In the genomic region with DNA sequence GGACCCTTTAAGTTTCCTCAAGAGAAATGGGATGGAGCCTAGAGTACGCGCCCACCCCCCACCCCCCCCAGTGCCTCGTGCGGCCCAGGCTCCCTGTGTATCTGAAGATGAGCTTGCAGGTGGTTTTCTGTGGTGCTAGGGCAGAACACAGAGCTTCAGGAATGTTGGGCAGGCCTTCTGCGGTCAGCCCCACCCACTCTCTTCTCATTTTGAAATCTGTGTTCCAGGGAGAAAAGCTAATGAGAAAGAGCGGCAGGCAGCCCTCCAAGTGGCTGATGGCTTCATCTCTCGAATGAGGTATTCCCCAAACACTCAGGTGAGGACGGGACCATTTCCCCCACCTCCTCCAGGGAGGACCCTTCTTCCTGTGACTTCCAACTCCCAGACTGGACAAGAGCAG, we compare ENCODE assay signal across 26 mouse cellular contexts. TPM values are rescaled to one million over a fixed set of nuclear protein-coding genes. Genes with fewer than 3 reads are reported as not detected.
DNase-seq lines count a peak whose midpoint lies in the region; ATAC-seq and TF ChIP-seq lines count a peak whose summit lies in the region.
"Had no signal": no experiment of that assay in that cellular context is flagged by ENCODE, and none has a peak within 500 bp of the region (broad histone marks: within the 10 kb centered on the region; RNA-seq: fewer than 3 reads in every experiment).

No protein-coding gene starts in this region.

- peaks cover 15% of the 10 kb centered on the region for H3K4me1 ChIP-seq in embryonic facial prominence, embryonic 13.5 days
- peaks cover 23% of the 10 kb centered on the region for H3K4me1 ChIP-seq in embryonic facial prominence, embryonic 10.5 days
- H3K4me1 ChIP-seq in lung, postnatal 0 days (ENCODE audit: insufficient read depth, low read depth, low read length) = no peaks in the 10 kb centered on the region
- H3K4me1 ChIP-seq in lung, adult 2 months (ENCODE audit: control insufficient read depth, insufficient read depth, low read length) = no peaks in the 10 kb centered on the region

- no peak overlapping the region for H3K4me2 ChIP-seq in embryonic facial prominence, embryonic 13.5 days
- H3K4me2 ChIP-seq in lung, postnatal 0 days (replicated peaks; ENCODE audit: low read depth, low read length) = no peak overlapping the region
- H3K4me2 ChIP-seq: forebrain, embryonic 13.5 days; forebrain, embryonic 15.5 days had no signal

- TF ChIP-seq CTCF in lung, postnatal 0 days (IDR thresholded peaks at IDR 0.05) = no peak
- TF ChIP-seq CTCF in lung, adult 2 months (IDR thresholded peaks at IDR 0.05; ENCODE audit: insufficient read depth, low read length) = no peak

- H3K36me3 ChIP-seq in embryonic facial prominence, embryonic 13.5 days = no peaks in the 10 kb centered on the region
- no peaks in the 10 kb centered on the region for H3K36me3 ChIP-seq in embryonic facial prominence, embryonic 10.5 days (replicated peaks)
- H3K36me3 ChIP-seq in lung, postnatal 0 days (ENCODE audit: insufficient read depth, low read length) = peaks cover 3% of the 10 kb centered on the region; the same call in 1 of the 2 replicates
- H3K36me3 ChIP-seq: forebrain, embryonic 15.5 days had no signal

- H3K4me3 ChIP-seq in embryonic facial prominence, embryonic 13.5 days = no peak overlapping the region
- H3K4me3 ChIP-seq in embryonic facial prominence, embryonic 10.5 days = no peak overlapping the region
- H3K4me3 ChIP-seq in lung, postnatal 0 days (ENCODE audit: low read depth, low read length) = no peak overlapping the region
- H3K4me3 ChIP-seq in lung, adult 2 months (replicated peaks; ENCODE audit: extremely low read depth, low read depth, low read length) = no peak overlapping the region
- H3K4me3 ChIP-seq: forebrain, embryonic 13.5 days; forebrain, embryonic 15.5 days had no signal

- H3K9ac ChIP-seq in embryonic facial prominence, embryonic 13.5 days = no peak overlapping the region
- H3K9ac ChIP-seq in lung, postnatal 0 days (replicated peaks; ENCODE audit: low read depth) = no peak overlapping the region
- H3K9ac ChIP-seq: forebrain, embryonic 13.5 days; forebrain, embryonic 15.5 days; forebrain, postnatal 0 days had no signal

- no peak for TF ChIP-seq POLR2A in lung, adult 2 months (IDR thresholded peaks at IDR 0.05; ENCODE audit: borderline replicate concordance, extremely low read depth, low read depth, low read length)

- WGBS in embryonic facial prominence, embryonic 13.5 days = 66% methylated on average over 8 of the region's 8 CpGs
- WGBS in embryonic facial prominence, embryonic 10.5 days = 75% methylated on average over 8 of the region's 8 CpGs
- WGBS in lung, postnatal 0 days = 52% methylated on average over 8 of the region's 8 CpGs
- WGBS in lung, adult 2 months = 63% methylated on average over 8 of the region's 8 CpGs

- H3K27ac ChIP-seq in embryonic facial prominence, embryonic 13.5 days = 0 out of 2 replicates have a peak overlapping the region, but pooled peaks have one; percentile 28
- H3K27ac ChIP-seq in embryonic facial prominence, embryonic 10.5 days (replicated peaks) = no peak overlapping the region
- peak overlapping the region; percentile 54; the same call in 1 of the 2 replicates for H3K27ac ChIP-seq in lung, postnatal 0 days (ENCODE audit: low read length)
- H3K27ac ChIP-seq: forebrain, embryonic 13.5 days; forebrain, embryonic 15.5 days had no signal

- no peak for DNase-seq in embryonic facial prominence, embryonic 10.5 days (ENCODE audit: low spot score)
- peak; percentile 68 for DNase-seq in lung, postnatal 0 days (ENCODE audit: low spot score)
- DNase-seq in lung, adult 2 months = no peak
- DNase-seq in ES-CJ7 (ENCODE audit: low read depth, low spot score) = peak; percentile 38
- peak; percentile 62 for DNase-seq in R1 (ENCODE audit: low read depth, low spot score)
- no peak for DNase-seq in heart, adult 9 months (ENCODE audit: low spot score in 2 of 2)
- no peak for DNase-seq in right cerebral cortex, adult 18-20 months
- DNase-seq: adrenal gland, adult 8-10 months; adrenal gland, postnatal 14 days; adrenal gland, postnatal 36 days; B cell, adult 2 months; cerebellum, adult 11-12 months; cerebellum, adult 2 months; cerebellum, adult 9-10 months; cerebellum, postnatal 10 days; cerebellum, postnatal 25 days; forebrain, postnatal 0 days had no signal

- no peaks in the 10 kb centered on the region for H3K9me3 ChIP-seq in embryonic facial prominence, embryonic 13.5 days
- no peaks in the 10 kb centered on the region for H3K9me3 ChIP-seq in embryonic facial prominence, embryonic 10.5 days
- no peaks in the 10 kb centered on the region for H3K9me3 ChIP-seq in lung, postnatal 0 days (ENCODE audit: low read length)
- H3K9me3 ChIP-seq: forebrain, embryonic 13.5 days; forebrain, embryonic 15.5 days had no signal

- no peaks in the 10 kb centered on the region for H3K27me3 ChIP-seq in embryonic facial prominence, embryonic 13.5 days
- no peaks in the 10 kb centered on the region for H3K27me3 ChIP-seq in embryonic facial prominence, embryonic 10.5 days (replicated peaks; ENCODE audit: low read depth, poor library complexity, severe bottlenecking)
- no peaks in the 10 kb centered on the region for H3K27me3 ChIP-seq in lung, postnatal 0 days (replicated peaks; ENCODE audit: insufficient read depth, low read length)
- H3K27me3 ChIP-seq: CH12.LX; forebrain, embryonic 13.5 days; forebrain, embryonic 15.5 days; Patski had no signal

- no peak for TF ChIP-seq EP300 in lung, postnatal 0 days (IDR thresholded peaks at IDR 0.05)

- no peak for ATAC-seq in embryonic facial prominence, embryonic 13.5 days (ENCODE audit: insufficient number of reproducible peaks, insufficient read depth, low FRiP score, low TSS enrichment, low read depth)
- peak; percentile 69 for ATAC-seq in lung, postnatal 0 days
- ATAC-seq: activated CD4-positive, CD25-positive, alpha-beta regulatory T cell, adult 4 months; CD4-positive, CD25-positive, alpha-beta regulatory T cell, adult 4 months; forebrain, embryonic 13.5 days; forebrain, embryonic 15.5 days; forebrain, postnatal 0 days; Patski had no signal

RNA-seq across cellular contexts. Expression of gene Capg, which starts 16.6 kb away (rescaled TPM):
- polyA plus RNA-seq in embryonic facial prominence, embryonic 13.5 days (2015; fragmentation: Nextera tagmentation; extraction: Ambion mirVana) = 58.2 and 64.3 TPM in 2 replicates
- polyA plus RNA-seq in embryonic facial prominence, embryonic 10.5 days (2016; fragmentation: Nextera tagmentation; extraction: Ambion mirVana) = 14.8 and 16.0 TPM in 2 replicates
- polyA plus RNA-seq in lung, postnatal 0 days (2015; fragmentation: Nextera tagmentation; extraction: Ambion mirVana) = 136 and 148 TPM in 2 replicates
- 67.6 and 67.8 TPM in 2 replicates for polyA plus RNA-seq in lung, adult 2 months (2012; rRNA removed)

RNA-seq across cellular contexts. Expression of gene Elmod3, which starts 37.4 kb away (rescaled TPM):
- polyA plus RNA-seq in embryonic facial prominence, embryonic 13.5 days (2015; fragmentation: Nextera tagmentation; extraction: Ambion mirVana) = 16.1 and 17.5 TPM in 2 replicates
- polyA plus RNA-seq in embryonic facial prominence, embryonic 10.5 days (2016; fragmentation: Nextera tagmentation; extraction: Ambion mirVana) = 13.9 and 14.8 TPM in 2 replicates
- polyA plus RNA-seq in lung, postnatal 0 days (2015; fragmentation: Nextera tagmentation; extraction: Ambion mirVana) = 15.9 and 19.7 TPM in 2 replicates
- polyA plus RNA-seq in lung, adult 2 months (2012; rRNA removed) = 17.6 and 24.2 TPM in 2 replicates

RNA-seq across cellular contexts. Expression of gene Retsat, which starts 37.5 kb away (rescaled TPM):
- polyA plus RNA-seq in embryonic facial prominence, embryonic 13.5 days (2015; fragmentation: Nextera tagmentation; extraction: Ambion mirVana) = 12.6 and 14.1 TPM in 2 replicates
- polyA plus RNA-seq in embryonic facial prominence, embryonic 10.5 days (2016; fragmentation: Nextera tagmentation; extraction: Ambion mirVana) = 8.6 and 8.9 TPM in 2 replicates
- polyA plus RNA-seq in lung, postnatal 0 days (2015; fragmentation: Nextera tagmentation; extraction: Ambion mirVana) = 38.9 and 42.7 TPM in 2 replicates
- polyA plus RNA-seq in lung, adult 2 months (2012; rRNA removed) = 27.7 and 38.8 TPM in 2 replicates

RNA-seq across cellular contexts. Expression of gene Sh2d6, which starts 39.3 kb away (rescaled TPM):
- polyA plus RNA-seq in embryonic facial prominence, embryonic 13.5 days (2015; fragmentation: Nextera tagmentation; extraction: Ambion mirVana) = 0.31 TPM in 1 of 2 replicates, not detected in the other
- 0.16 and 0.19 TPM in 2 replicates for polyA plus RNA-seq in embryonic facial prominence, embryonic 10.5 days (2016; fragmentation: Nextera tagmentation; extraction: Ambion mirVana)
- polyA plus RNA-seq in lung, postnatal 0 days (2015; fragmentation: Nextera tagmentation; extraction: Ambion mirVana) = not detected in 2 replicates
- polyA plus RNA-seq in lung, adult 2 months (2012; rRNA removed) = 0.19 and 0.32 TPM in 2 replicates
- polyA plus RNA-seq: activated CD4-positive, CD25-positive, alpha-beta regulatory T cell, adult 4 months; CD4-positive, CD25-positive, alpha-beta regulatory T cell, adult 4 months; embryonic facial prominence, embryonic 11.5 days; embryonic facial prominence, embryonic 14.5 days had no signal

RNA-seq across cellular contexts. Expression of gene Tgoln1, which starts 56.0 kb away (rescaled TPM):
- polyA plus RNA-seq in embryonic facial prominence, embryonic 13.5 days (2015; fragmentation: Nextera tagmentation; extraction: Ambion mirVana) = 21.9 and 24.5 TPM in 2 replicates
- polyA plus RNA-seq in embryonic facial prominence, embryonic 10.5 days (2016; fragmentation: Nextera tagmentation; extraction: Ambion mirVana) = 26.2 and 27.9 TPM in 2 replicates
- polyA plus RNA-seq in lung, postnatal 0 days (2015; fragmentation: Nextera tagmentation; extraction: Ambion mirVana) = 120 and 155 TPM in 2 replicates
- polyA plus RNA-seq in lung, adult 2 months (2012; rRNA removed) = 60.0 and 72.4 TPM in 2 replicates

Comparison
In these comparisons a context has a peak if more than half of its experiments do, and no peak if none do; other contexts are left out.
1. DNase-seq: peak in lung, postnatal 0 days (single experiment), ES-CJ7 (single experiment) and R1 (single experiment); none in embryonic facial prominence, embryonic 10.5 days (single experiment), lung, adult 2 months (single experiment), heart, adult 9 months (0 of 2) and right cerebral cortex, adult 18-20 months (single experiment).